Mouse (Mus musculus) heart, embryonic 11.5 days (tissue): ENCODE measurements around the gene Ttc7b. TPM values are rescaled to one million over a fixed set of nuclear protein-coding genes. Genes with fewer than 3 reads are reported as not detected.

Source experiments
- ATAC-seq: fragments of 200-750 bp; cut with Nextera tagmentation; replicated peaks from 2 replicates; pipeline ENCODE4 v1.8.0; 2017; ENCODE audit warnings: moderate library complexity; ENCODE audit not compliant: insufficient number of reproducible peaks, low FRiP score, low TSS enrichment
- H3K27ac ChIP-seq: fragments of 300-500 bp; sonication (generic); 2 replicates; pipeline ENCODE4 v1.5.1; 2014; ENCODE audit warnings: mild to moderate bottlenecking, low read depth, low read length
- H3K27me3 ChIP-seq: fragments of 300-500 bp; sonication (generic); 2 replicates; pipeline ENCODE4 v1.6.1; 2014; ENCODE audit warnings: mild to moderate bottlenecking, low read length, mixed read lengths; ENCODE audit not compliant: control insufficient read depth, insufficient read depth
- H3K36me3 ChIP-seq: fragments of 300-500 bp; sonication (generic); 2 replicates; pipeline ENCODE4 v1.6.1; 2014; ENCODE audit warnings: mild to moderate bottlenecking, low read length, moderate library complexity, mixed read lengths; ENCODE audit not compliant: control insufficient read depth, insufficient read depth
- H3K4me1 ChIP-seq: fragments of 300-500 bp; sonication (generic); 2 replicates; pipeline ENCODE4 v1.6.1; 2014; ENCODE audit warnings: low read length; ENCODE audit not compliant: control insufficient read depth, insufficient read depth
- H3K4me2 ChIP-seq: fragments of 300-500 bp; sonication (generic); 2 replicates; pipeline ENCODE4 v1.6.1; 2014; ENCODE audit warnings: mild to moderate bottlenecking, moderate library complexity
- H3K4me3 ChIP-seq: fragments of 300-500 bp; sonication (generic); 2 replicates; pipeline ENCODE4 v1.5.1; 2014; ENCODE audit warnings: low read depth, low read length
- H3K9ac ChIP-seq: fragments of 300-500 bp; sonication (generic); 2 replicates; pipeline ENCODE4 v1.6.1; 2014; ENCODE audit warnings: mild to moderate bottlenecking, low read depth, low read length, moderate library complexity
- H3K9me3 ChIP-seq: fragments of 300-500 bp; sonication (generic); replicated peaks from 2 replicates; pipeline ENCODE4 v1.6.1; 2016; ENCODE audit warnings: low read length; ENCODE audit not compliant: control insufficient read depth
- WGBS: fragments of 180-500 bp; shearing (Covaris S2); extraction: QIAGEN DNeasy Blood & Tissue Kit; methylation state at CpG from one replicate; pipeline ENCODE4 v1.1.7; 2014; ENCODE audit not compliant: insufficient replicate concordance; 5-methylcytosine and 5-hydroxymethylcytosine counted together
- polyA plus RNA-seq: library from polyadenylated mRNA; unstranded; fragments of >200 nt; fragmentation: Nextera tagmentation; extraction: Ambion mirVana; gene quantifications from 2 replicates; pipeline ENCODE4 v1.2.1, GENCODE M21; 2014

Ttc7b gene
- polyA plus RNA-seq, 1 experiment from 2014 or later: 11.4 TPM

DNA sequence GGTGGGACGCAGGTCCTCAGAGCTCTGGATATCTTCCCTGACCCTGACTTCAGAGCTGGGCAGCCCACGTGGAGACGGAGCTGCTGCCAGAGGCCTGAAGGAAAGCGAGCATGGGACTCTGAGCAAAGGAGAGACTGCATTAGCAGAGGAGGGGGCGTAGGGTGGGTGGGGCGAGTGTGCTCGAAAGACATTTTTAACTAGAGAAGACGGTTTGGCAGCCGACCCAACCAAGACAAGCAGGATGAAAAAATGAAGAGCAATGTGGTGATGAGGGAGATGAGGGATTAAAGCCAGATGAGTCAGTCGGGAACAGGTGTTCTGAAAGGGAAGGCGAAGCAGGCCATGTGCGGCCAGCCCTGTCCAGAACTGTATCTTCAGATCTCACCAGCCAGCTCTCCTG is 159.3 kb downstream of the Ttc7b start:
- Histone ChIP-seq H3K36me3 (0 out of 2 replicates have a peak, but pooled peaks cover 5% of the 10 kb centered on the region), H3K27me3 (no peaks in the 10 kb centered on the region), H3K4me3 (no peak overlapping the region), H3K9ac (no peak overlapping the region), H3K4me2 (no peak overlapping the region), H3K4me1 (no peaks in the 10 kb centered on the region), H3K27ac (no peak overlapping the region), H3K9me3 (no peaks in the 10 kb centered on the region)
- 76% methylated on average over 12 of the region's 12 CpGs for WGBS
- ATAC-seq: no peak

DNA sequence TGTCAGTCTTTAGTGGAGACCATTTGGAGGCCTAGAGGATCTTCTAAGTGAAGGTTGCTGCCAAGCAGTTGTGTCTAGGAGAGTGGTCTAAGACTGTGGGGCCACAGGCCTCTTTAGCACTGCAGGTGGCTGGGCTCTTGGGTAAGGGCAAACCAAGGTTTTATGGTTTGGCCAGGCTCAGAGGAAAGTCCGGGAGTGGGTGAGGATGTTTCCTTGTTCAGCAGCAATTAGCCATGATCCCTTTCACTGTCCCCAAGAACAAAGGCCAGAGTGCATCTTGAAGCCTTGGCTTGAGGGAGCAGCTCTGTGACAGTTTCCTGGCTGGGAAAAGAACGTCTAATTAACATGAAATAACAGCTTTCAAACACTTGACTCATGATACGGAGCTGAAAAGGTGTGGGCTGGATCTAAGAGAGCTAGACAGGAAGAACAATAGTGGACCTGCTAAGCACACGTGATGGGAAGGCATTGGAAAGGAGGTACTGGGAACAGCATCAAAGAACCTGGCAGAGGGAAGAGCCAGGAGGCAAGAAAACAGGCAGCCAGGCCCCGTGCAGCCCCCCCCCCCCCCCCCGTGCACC is 162.5 kb downstream of the Ttc7b start:
- H3K27me3 ChIP-seq: no peaks in the 10 kb centered on the region
- no peak overlapping the region for H3K4me2 ChIP-seq
- no peaks in the 10 kb centered on the region for H3K4me1 ChIP-seq
- no peak for ATAC-seq
- 76% methylated on average over 6 of the region's 6 CpGs for WGBS
- no peak overlapping the region for H3K27ac ChIP-seq
- no peak overlapping the region for H3K9ac ChIP-seq
- 0 out of 2 replicates have a peak, but pooled peaks cover 4% of the 10 kb centered on the region for H3K36me3 ChIP-seq
- no peaks in the 10 kb centered on the region for H3K9me3 ChIP-seq
- no peak overlapping the region for H3K4me3 ChIP-seq

DNA sequence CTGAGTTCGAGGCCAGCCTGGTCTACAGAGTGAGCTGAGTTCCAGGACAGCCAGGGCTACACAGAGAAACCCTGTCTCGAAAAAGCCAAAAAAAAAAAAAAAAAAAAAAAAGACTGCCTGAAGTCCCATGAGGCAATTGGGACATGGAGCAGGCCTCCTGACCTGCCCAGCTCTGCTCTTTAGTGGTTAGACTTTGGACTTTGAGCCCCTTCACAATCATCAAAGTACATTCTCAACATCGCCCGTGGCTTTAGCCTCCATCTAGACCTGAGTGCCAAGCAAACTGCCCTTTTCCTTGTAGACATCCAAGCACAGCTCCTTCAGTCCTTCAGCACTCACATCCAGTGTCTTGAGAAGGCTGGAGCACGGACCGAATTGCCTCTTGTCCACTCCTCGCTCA is 164.2 kb downstream of the Ttc7b start:
- ATAC-seq: no peak
- WGBS: 85% methylated on average over 7 of the region's 7 CpGs
- Histone ChIP-seq H3K27ac (no peak overlapping the region), H3K27me3 (no peaks in the 10 kb centered on the region), H3K4me1 (no peaks in the 10 kb centered on the region), H3K9ac (no peak overlapping the region), H3K4me2 (no peak overlapping the region), H3K9me3 (no peaks in the 10 kb centered on the region), H3K4me3 (no peak overlapping the region), H3K36me3 (0 out of 2 replicates have a peak, but pooled peaks cover 3% of the 10 kb centered on the region)

DNA sequence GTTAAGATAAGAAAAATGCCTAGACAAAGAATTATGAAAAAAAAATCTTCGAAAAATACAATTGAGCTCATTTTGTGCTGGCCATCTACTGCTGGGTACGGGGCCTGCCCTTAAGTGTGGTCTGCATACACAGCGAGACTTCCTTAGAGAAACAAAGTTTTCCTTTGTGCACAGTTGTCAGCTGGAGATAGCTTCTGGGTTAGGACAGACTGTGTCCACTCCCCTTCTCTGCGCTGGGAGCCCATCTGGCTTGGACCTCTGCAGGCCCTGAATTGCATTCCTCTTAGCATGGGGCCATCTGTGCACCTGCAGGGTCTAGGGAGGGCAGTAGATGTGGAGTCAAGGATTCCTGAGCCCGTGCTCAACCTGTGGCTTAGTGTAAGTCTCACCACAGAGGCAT is 165.1 kb downstream of the Ttc7b start:
- 64% methylated on average over 5 of the region's 5 CpGs for WGBS
- no peak overlapping the region for H3K4me2 ChIP-seq
- H3K9me3 ChIP-seq: no peaks in the 10 kb centered on the region
- H3K27ac ChIP-seq: no peak overlapping the region
- ATAC-seq: no peak
- no peaks in the 10 kb centered on the region for H3K27me3 ChIP-seq
- no peak overlapping the region for H3K4me3 ChIP-seq
- 0 out of 2 replicates have a peak, but pooled peaks cover 3% of the 10 kb centered on the region for H3K36me3 ChIP-seq
- H3K9ac ChIP-seq: no peak overlapping the region
- no peaks in the 10 kb centered on the region for H3K4me1 ChIP-seq

DNA sequence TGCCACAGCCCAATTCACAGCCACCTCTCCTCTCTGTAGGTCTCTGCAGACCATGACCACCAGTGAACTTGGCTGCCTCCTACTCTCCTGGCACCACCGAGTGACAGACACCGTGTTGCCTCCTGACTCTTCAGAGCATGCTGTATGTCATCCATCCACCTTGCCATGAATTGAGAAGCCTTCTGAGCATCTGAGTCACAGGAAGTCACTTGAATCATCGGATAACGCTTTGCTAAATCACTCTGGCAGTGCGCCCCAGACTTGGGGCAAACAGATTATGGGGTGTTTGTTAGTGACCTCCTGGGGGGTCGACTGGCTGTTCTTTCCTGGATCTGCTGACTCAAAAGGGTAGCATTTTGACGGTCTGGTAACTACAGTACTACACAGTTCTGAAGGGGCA is 166.7 kb downstream of the Ttc7b start:
- no peak for ATAC-seq
- no peaks in the 10 kb centered on the region for H3K27me3 ChIP-seq

DNA sequence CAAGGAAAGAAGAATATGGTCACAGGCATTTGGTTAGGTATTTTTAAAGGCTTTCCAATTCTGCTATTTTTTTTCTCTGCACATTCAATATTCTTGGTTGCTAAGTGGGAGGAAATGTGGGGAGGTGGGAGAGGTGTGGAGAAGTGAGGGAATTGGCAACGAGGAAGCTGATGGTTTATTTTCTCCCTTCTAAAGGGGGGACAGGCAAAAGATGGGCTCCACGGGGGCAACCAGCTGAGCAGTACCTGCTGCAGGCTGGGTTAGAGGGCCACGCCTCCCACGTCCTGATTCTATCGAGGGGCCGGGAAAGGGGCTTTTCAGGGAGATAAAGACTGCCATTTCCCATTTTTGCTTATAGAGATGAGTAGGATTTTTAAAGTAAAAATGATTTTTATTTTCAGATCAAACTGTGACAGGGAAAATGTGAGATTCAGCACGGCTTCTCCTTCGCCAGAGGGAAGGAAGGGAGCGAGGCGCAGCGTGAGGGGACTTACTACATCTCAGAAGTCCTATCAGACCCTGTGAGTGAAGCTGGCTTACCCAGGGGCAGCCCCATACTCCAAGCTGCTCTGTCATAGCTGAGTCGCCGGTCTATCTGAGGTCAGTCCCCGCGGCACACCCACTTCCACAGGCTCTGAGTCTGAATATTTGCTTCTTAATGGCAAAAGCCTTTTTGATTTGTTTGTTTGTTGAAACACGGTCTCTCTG is 167.4 kb downstream of the Ttc7b start:
- H3K4me3 ChIP-seq: no peak overlapping the region
- WGBS: 74% methylated on average over 16 of the region's 16 CpGs
- H3K9me3 ChIP-seq: no peaks in the 10 kb centered on the region
- no peak overlapping the region for H3K27ac ChIP-seq
- no peak overlapping the region for H3K9ac ChIP-seq
- no peak overlapping the region for H3K4me2 ChIP-seq
- ATAC-seq: no peak
- H3K27me3 ChIP-seq: no peaks in the 10 kb centered on the region
- no peaks in the 10 kb centered on the region for H3K4me1 ChIP-seq
- H3K36me3 ChIP-seq: 0 out of 2 replicates have a peak, but pooled peaks cover 3% of the 10 kb centered on the region

More for the DNA sequence above, 166.7 kb downstream of the Ttc7b start:
- Histone ChIP-seq H3K9me3 (no peaks in the 10 kb centered on the region), H3K9ac (no peak overlapping the region), H3K36me3 (0 out of 2 replicates have a peak, but pooled peaks cover 3% of the 10 kb centered on the region), H3K4me3 (no peak overlapping the region), H3K4me2 (no peak overlapping the region), H3K4me1 (no peaks in the 10 kb centered on the region), H3K27ac (no peak overlapping the region)
- 54% methylated on average over 7 of the region's 7 CpGs for WGBS

DNA sequence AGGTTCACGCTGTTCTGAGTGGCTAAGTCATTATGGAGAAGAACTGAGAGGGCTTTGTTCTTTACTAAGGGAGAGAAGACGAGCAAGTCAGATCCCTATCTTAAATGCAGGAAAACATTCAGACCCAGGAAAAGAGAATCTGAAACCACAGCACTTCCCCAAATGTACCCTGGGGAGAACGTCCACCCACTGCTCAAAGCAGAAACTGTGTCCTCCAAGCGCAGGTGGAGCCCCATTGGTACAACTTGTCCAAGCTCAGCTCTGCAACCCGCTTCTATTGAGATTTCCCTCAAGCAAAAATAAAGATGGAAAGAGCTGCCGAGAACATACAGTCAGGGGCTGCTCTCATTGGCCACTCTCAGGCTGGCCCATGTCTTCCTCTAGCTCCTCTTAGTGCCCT is 168.5 kb downstream of the Ttc7b start:
- H3K4me2 ChIP-seq: no peak overlapping the region
- no peaks in the 10 kb centered on the region for H3K27me3 ChIP-seq
- no peaks in the 10 kb centered on the region for H3K9me3 ChIP-seq
- no peak for ATAC-seq
- no peak overlapping the region for H3K4me3 ChIP-seq
- 82% methylated on average over 6 of the region's 6 CpGs for WGBS
- H3K4me1 ChIP-seq: no peaks in the 10 kb centered on the region
- no peaks in the 10 kb centered on the region for H3K36me3 ChIP-seq
- no peak overlapping the region for H3K9ac ChIP-seq
- no peak overlapping the region for H3K27ac ChIP-seq

DNA sequence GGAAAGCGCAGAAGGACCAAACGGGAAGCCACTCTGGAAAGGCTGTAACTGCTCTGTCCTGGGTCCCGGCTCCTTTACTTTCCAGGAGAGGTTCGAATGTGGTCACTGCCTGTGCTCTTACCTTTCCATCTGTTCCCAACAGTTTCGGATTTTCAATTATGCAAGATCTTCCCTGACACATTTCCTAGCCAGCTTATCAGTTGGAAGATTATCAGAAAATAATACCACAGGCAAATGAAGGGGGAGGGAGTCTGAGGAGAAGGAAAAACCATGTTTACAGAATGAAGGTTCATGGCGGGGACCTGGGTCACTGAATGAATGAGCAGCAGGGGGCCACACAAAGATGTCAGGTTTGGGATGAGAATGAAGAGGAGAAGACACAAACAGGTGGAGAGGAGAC is 177.1 kb downstream of the Ttc7b start:
- no peak overlapping the region for H3K27ac ChIP-seq
- no peaks in the 10 kb centered on the region for H3K27me3 ChIP-seq
- 64% methylated on average over 6 of the region's 6 CpGs for WGBS
- H3K9me3 ChIP-seq: no peaks in the 10 kb centered on the region
- no peak overlapping the region for H3K9ac ChIP-seq
- no peaks in the 10 kb centered on the region for H3K4me1 ChIP-seq
- no peak overlapping the region for H3K4me3 ChIP-seq
- no peak overlapping the region for H3K4me2 ChIP-seq
- ATAC-seq: no peak
- no peaks in the 10 kb centered on the region for H3K36me3 ChIP-seq

DNA sequence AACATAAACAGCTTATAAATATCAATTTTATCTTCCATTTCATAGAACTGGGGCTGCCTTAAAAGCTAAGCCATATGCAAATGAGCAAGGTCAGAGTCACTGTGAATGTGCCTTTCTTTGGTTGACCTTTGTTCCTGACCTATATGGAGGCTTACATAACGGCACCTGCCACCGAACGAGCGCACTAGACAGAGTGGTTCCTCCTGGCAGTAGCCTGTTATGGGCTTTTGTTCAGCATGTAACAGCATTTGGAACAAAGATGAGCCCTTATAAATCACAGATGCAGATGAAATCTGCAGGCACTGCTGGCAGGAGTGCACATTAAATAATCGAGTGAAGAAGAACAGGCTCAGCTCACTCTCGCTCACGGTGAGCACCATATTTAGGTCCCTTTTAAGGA is 179.0 kb downstream of the Ttc7b start:
- no peak overlapping the region for H3K4me3 ChIP-seq
- 85% methylated on average over 7 of the region's 7 CpGs for WGBS
- ATAC-seq: no peak
- H3K4me1 ChIP-seq: no peaks in the 10 kb centered on the region
- no peaks in the 10 kb centered on the region for H3K27me3 ChIP-seq
- no peak overlapping the region for H3K9ac ChIP-seq
- no peak overlapping the region for H3K27ac ChIP-seq
- no peaks in the 10 kb centered on the region for H3K36me3 ChIP-seq
- no peak overlapping the region for H3K4me2 ChIP-seq
- no peaks in the 10 kb centered on the region for H3K9me3 ChIP-seq
